Mouse (Mus musculus) stomach, postnatal 0 days (tissue): Measurements from ENCODE around the gene Olfr790. TPM values are rescaled to one million over a fixed set of nuclear protein-coding genes. Genes with fewer than 3 reads are reported as not detected.

Experiments used
- ATAC-seq: fragments of 200-750 bp; cut with Nextera tagmentation; 2 replicates; pipeline ENCODE4 v1.8.0; 2017; ENCODE audit not compliant: low FRiP score, low TSS enrichment
- DNase-seq: peaks from one replicate; pipeline ENCODE4 v3.0.0-alpha.2; 2016; ENCODE audit warnings: low spot score
- H3K27ac ChIP-seq: fragments of 300-500 bp; sonication (generic); replicated peaks from 2 replicates; pipeline ENCODE4 v1.5.1; 2014; ENCODE audit warnings: mild to moderate bottlenecking, control low read depth
- H3K27me3 ChIP-seq: fragments of 300-500 bp; sonication (generic); 2 replicates; pipeline ENCODE4 v1.6.1; 2014; ENCODE audit warnings: low read length; ENCODE audit not compliant: control insufficient read depth, insufficient read depth
- H3K36me3 ChIP-seq: fragments of 300-500 bp; sonication (generic); 2 replicates; pipeline ENCODE4 v1.6.1; 2014; ENCODE audit warnings: low read length, mixed read lengths; ENCODE audit not compliant: control insufficient read depth, insufficient read depth
- H3K4me1 ChIP-seq: fragments of 300-500 bp; sonication (generic); replicated peaks from 2 replicates; pipeline ENCODE4 v1.6.1; 2014; ENCODE audit warnings: antibody characterized with exemption; ENCODE audit not compliant: control insufficient read depth, insufficient read depth
- H3K4me2 ChIP-seq: fragments of 300-500 bp; sonication (generic); replicated peaks from 2 replicates; pipeline ENCODE4 v1.6.1; 2014; ENCODE audit warnings: low read depth, mild to moderate bottlenecking, control low read depth, moderate library complexity
- H3K4me3 ChIP-seq: fragments of 300-500 bp; sonication (generic); 2 replicates; pipeline ENCODE4 v1.5.1; 2014; ENCODE audit warnings: low read depth, low read length, control low read depth
- H3K9ac ChIP-seq: fragments of 300-500 bp; sonication (generic); 2 replicates; pipeline ENCODE4 v1.6.1; 2014; ENCODE audit warnings: mild to moderate bottlenecking, low read length, control low read depth, mixed read lengths
- H3K9me3 ChIP-seq: fragments of 300-500 bp; sonication (generic); 2 replicates; pipeline ENCODE4 v1.6.1; 2016; ENCODE audit warnings: low read length; ENCODE audit not compliant: control insufficient read depth
- CTCF ChIP-seq: IDR thresholded peaks from 2 replicates; pipeline ENCODE4 v1.5.1; 2016; ENCODE audit warnings: antibody characterized with exemption, low read depth, mild to moderate bottlenecking, moderate library complexity
- EP300 ChIP-seq: optimal IDR thresholded peaks from 2 replicates; pipeline ENCODE3; 2016; ENCODE audit warnings: antibody characterized with exemption
- WGBS: fragments of 180-500 bp; shearing (Covaris S2); extraction: QIAGEN DNeasy Blood & Tissue Kit; methylation state at CpG from one replicate; pipeline ENCODE4 v1.1.7; 2014; 5-methylcytosine and 5-hydroxymethylcytosine counted together
- polyA plus RNA-seq: library from polyadenylated mRNA; unstranded; fragments of >200 nt; fragmentation: Nextera tagmentation; extraction: Ambion mirVana; gene quantifications from 2 replicates; pipeline ENCODE4 v1.2.1, GENCODE M21; 2015

The Olfr790 gene
- polyA plus RNA-seq, 1 experiment from 2014 or later = not detected

DNA sequence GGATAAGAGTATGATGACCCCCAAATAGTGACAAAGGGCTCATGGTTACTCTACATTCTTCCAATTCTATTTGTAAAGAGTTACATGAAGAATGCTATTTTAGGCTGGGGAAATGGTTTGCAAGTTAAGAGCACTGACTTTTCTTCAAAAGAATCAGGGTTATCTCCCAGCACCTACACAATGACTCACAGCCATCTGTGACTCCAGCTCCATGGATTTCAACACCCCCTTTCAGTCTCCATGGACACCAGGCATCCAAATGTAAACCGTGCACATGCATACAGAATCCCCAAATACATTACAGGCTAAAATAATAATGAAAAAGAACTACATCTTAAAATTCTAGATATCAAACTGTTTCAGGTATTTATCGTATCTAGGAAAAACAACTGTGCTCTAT is 8.2 kb upstream of the Olfr790 start:
- TF ChIP-seq CTCF = no peak
- TF ChIP-seq EP300 = no peak
- 73% methylated on average over 2 of the region's 2 CpGs for WGBS
- no peak for DNase-seq
- no peak overlapping the region for H3K4me2 ChIP-seq
- H3K4me1 ChIP-seq = no peaks in the 10 kb centered on the region
- H3K9me3 ChIP-seq = no peaks in the 10 kb centered on the region
- ATAC-seq = no peak
- H3K27me3 ChIP-seq = no peaks in the 10 kb centered on the region
- H3K36me3 ChIP-seq = no peaks in the 10 kb centered on the region
- H3K4me3 ChIP-seq = no peak overlapping the region
- H3K9ac ChIP-seq = no peak overlapping the region
- no peak overlapping the region for H3K27ac ChIP-seq

DNA sequence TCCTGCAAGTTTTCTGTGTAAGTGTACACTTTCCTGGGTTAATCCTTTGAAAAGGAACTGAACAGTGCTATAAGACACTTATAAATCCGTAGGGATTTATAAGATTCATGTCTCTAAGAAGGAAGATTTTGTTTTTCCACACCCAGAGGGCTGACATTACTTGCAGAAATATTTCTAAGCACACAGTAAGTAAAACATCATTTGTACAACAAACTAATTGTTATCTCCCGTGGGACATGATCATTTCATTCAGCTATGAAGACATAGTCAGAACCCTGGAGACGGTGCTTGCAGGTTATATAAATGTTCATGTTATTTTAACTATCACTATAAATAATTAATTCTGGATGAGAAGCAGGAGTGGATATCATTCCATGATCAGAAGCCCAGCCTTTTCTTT is 23.2 kb downstream of the Olfr790 start, which contains the start of gene Olfr791:
Gene Olfr791 (plus strand): TSS at position 301 of the 400 bp plus-strand sequence.
- no peaks in the 10 kb centered on the region for H3K4me1 ChIP-seq
- H3K36me3 ChIP-seq = no peaks in the 10 kb centered on the region
- DNase-seq = no peak
- H3K9me3 ChIP-seq = no peaks in the 10 kb centered on the region
- no peak within 1 kb of the TSS for H3K4me3 ChIP-seq
- H3K27ac ChIP-seq = no peak within 1 kb of the TSS
- no peak for ATAC-seq
- H3K9ac ChIP-seq = no peak within 1 kb of the TSS
- no peaks in the 10 kb centered on the region for H3K27me3 ChIP-seq
- 61% methylated on average over 3 of the region's 3 CpGs for WGBS
- no peak for TF ChIP-seq CTCF
- no peak within 1 kb of the TSS for H3K4me2 ChIP-seq

DNA sequence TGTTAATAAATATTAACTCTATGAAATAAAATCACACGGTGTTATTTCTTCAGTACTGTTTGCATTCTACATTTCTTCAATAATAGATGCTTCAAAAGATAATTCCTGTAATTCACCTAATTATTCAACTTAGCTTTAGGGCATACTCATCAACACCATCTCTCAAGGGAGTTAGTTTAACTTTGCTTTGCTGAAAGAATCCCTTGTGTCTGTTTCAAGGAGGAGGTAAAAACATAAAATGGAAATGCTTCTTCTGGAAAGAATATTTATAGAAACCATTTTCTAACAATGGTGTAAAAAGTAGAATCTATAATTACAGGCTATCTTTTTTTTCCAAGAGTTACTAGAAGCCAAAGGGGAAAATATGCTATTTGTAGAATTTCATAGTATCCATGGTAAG is 40.6 kb downstream of the Olfr790 start, which contains the start of gene Olfr792:
Gene Olfr792 (plus strand): TSS at position 301 of the 400 bp plus-strand sequence.
- ATAC-seq (no peak), DNase-seq (no peak)
- Histone ChIP-seq H3K27ac (no peak within 1 kb of the TSS), H3K9me3 (no peaks in the 10 kb centered on the region), H3K9ac (no peak within 1 kb of the TSS), H3K36me3 (no peaks in the 10 kb centered on the region), H3K4me2 (no peak within 1 kb of the TSS), H3K4me1 (no peaks in the 10 kb centered on the region), H3K4me3 (no peak within 1 kb of the TSS), H3K27me3 (no peaks in the 10 kb centered on the region)
- 75% methylated on average over 1 of the region's 1 CpGs for WGBS
- no peak for TF ChIP-seq EP300
- TF ChIP-seq CTCF = no peak

DNA sequence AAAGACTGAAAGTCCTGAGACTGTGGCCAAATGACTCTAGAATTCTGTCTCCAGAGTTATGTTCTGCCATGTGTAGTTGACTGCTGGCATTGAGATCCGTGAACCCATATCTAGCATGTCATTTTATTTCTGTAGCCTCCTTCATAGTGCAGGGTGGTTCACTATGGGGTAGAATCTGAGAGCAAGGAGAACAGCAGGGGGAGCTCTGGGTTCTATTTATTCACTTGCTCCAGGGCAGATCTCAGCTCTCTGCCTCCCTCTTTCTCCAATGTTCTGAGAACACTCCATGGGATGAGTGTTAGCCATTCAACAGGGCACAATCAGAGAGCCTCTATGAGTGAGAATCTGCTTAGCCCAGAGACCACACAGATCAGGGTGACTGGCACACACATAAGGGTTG is 51.1 kb downstream of the Olfr790 start:
- Histone ChIP-seq H3K9me3 (no peaks in the 10 kb centered on the region), H3K4me1 (no peaks in the 10 kb centered on the region), H3K4me3 (no peak overlapping the region), H3K27me3 (no peaks in the 10 kb centered on the region), H3K9ac (no peak overlapping the region), H3K27ac (no peak overlapping the region), H3K36me3 (no peaks in the 10 kb centered on the region), H3K4me2 (no peak overlapping the region)
- ATAC-seq = no peak
- WGBS = 56% methylated on average over 1 of the region's 1 CpGs
- DNase-seq = no peak
- TF ChIP-seq CTCF (peak; percentile 31), EP300 (no peak)

Other genes with a start within 250 kb of the Olfr790 start
- not detected in 2 replicates for gene Olfr776, start 239.4 kb upstream of the Olfr790 start, polyA plus RNA-seq
- gene Olfr777, start 227.0 kb upstream of the Olfr790 start, polyA plus RNA-seq = not detected in 2 replicates
- not detected in 2 replicates for gene Olfr780, start 180.4 kb upstream of the Olfr790 start, polyA plus RNA-seq
- gene Olfr781, start 169.6 kb upstream of the Olfr790 start, polyA plus RNA-seq = not detected in 2 replicates
- not detected in 2 replicates for gene Olfr782, start 149.6 kb upstream of the Olfr790 start, polyA plus RNA-seq
- 0.04 TPM in 1 of 2 replicates, not detected in the other for gene Olfr784, start 114.4 kb upstream of the Olfr790 start, polyA plus RNA-seq
- gene Olfr785, start 93.1 kb upstream of the Olfr790 start, polyA plus RNA-seq = not detected in 2 replicates
- gene Olfr786, start 71.2 kb upstream of the Olfr790 start, polyA plus RNA-seq = 0.06 TPM in 1 of 2 replicates, not detected in the other
- gene Olfr787, start 36.6 kb upstream of the Olfr790 start, polyA plus RNA-seq = not detected in 2 replicates
- not detected in 2 replicates for gene Olfr788, start 27.5 kb upstream of the Olfr790 start, polyA plus RNA-seq
- not detected in 2 replicates for gene Olfr789, start 13.7 kb upstream of the Olfr790 start, polyA plus RNA-seq
- gene Olfr791, start 23.3 kb downstream of the Olfr790 start, polyA plus RNA-seq = not detected in 2 replicates
- not detected in 2 replicates for gene Olfr792, start 40.7 kb downstream of the Olfr790 start, polyA plus RNA-seq
- gene Olfr794, start 69.2 kb downstream of the Olfr790 start, polyA plus RNA-seq = not detected in 2 replicates
- gene Olfr796, start 114.1 kb downstream of the Olfr790 start, polyA plus RNA-seq = not detected in 2 replicates
- gene Olfr798, start 129.4 kb downstream of the Olfr790 start, polyA plus RNA-seq = not detected in 2 replicates
- gene Olfr799, start 139.0 kb downstream of the Olfr790 start, polyA plus RNA-seq = not detected in 2 replicates
- not detected in 2 replicates for gene Olfr800, start 159.2 kb downstream of the Olfr790 start, polyA plus RNA-seq
- 0.02 TPM in 1 of 2 replicates, not detected in the other for gene Olfr801, start 175.4 kb downstream of the Olfr790 start, polyA plus RNA-seq
- 0.06 TPM in 1 of 2 replicates, not detected in the other for gene Olfr802, start 189.7 kb downstream of the Olfr790 start, polyA plus RNA-seq
- gene Olfr803, start 195.8 kb downstream of the Olfr790 start, polyA plus RNA-seq = not detected in 2 replicates
- gene Olfr804, start 204.7 kb downstream of the Olfr790 start, polyA plus RNA-seq = not detected in 2 replicates
- gene Olfr805, start 230.9 kb downstream of the Olfr790 start, polyA plus RNA-seq = not detected in 2 replicates
- not detected in 2 replicates for gene Olfr806, start 243.4 kb downstream of the Olfr790 start, polyA plus RNA-seq